In the genomic region with DNA sequence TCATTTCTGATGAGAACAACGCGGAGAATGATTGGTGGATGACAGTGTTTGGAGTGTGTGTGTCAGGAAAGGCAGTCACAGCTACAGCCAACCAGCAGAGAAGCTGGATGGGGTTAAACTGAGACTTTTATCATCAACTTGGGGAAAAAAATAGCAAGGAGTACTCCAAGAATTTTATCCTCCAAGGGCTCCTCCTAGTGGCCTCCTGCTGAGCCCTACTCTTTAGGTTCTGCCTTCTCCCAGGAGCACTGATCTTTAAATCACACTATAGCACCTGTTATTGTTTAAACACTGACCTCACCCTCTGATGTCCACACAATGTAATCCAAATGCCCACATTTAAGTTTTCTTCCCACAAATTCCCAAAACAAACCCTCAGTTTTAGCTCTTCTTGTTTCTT, we compare ENCODE assay signal across 23 mouse cellular contexts. TPM values are rescaled to one million over a fixed set of nuclear protein-coding genes. Genes with fewer than 3 reads are reported as not detected.
DNase-seq lines count a peak whose midpoint lies in the region; ATAC-seq and TF ChIP-seq lines count a peak whose summit lies in the region.
"Had no signal": no experiment of that assay in that cellular context is flagged by ENCODE, and none has a peak within 500 bp of the region (broad histone marks: within the 10 kb centered on the region; RNA-seq: fewer than 3 reads in every experiment).

No protein-coding gene starts in this region.

- H3K27ac ChIP-seq in left cerebral cortex, adult 2 months: no peak overlapping the region
- H3K27ac ChIP-seq: embryonic facial prominence, embryonic 15.5 days; heart, embryonic 13.5 days; hindbrain, embryonic 13.5 days; liver, embryonic 14.5 days had no signal

- no peak for DNase-seq in frontal cortex, postnatal 10 days (ENCODE audit: low spot score in 2 of 2)
- DNase-seq in left cerebral cortex, adult 2 months (ENCODE audit: extremely low spot score in 1 of 2, low spot score in 2 of 2): no peak
- no peak for DNase-seq in left cerebral cortex, adult 8-10 months (ENCODE audit: low spot score in 2 of 2)
- peak; percentile 5 for DNase-seq in 416B (ENCODE audit: low read depth)
- DNase-seq in brain, adult 2 months (ENCODE audit: low read depth, low spot score): peak; percentile 50
- DNase-seq in spleen, postnatal 36 days (ENCODE audit: low spot score in 2 of 2): no peak
- DNase-seq: cerebellum, adult 2 months; gastrocnemius, postnatal 10 days; heart, adult 18-20 months; lung, postnatal 10 days; midbrain, embryonic 14.5 days; spleen, adult 18-20 months; thymus, adult 18-20 months had no signal

- intact Hi-C loops in left cerebral cortex, adult 2 months (cut with DNase I): loop anchor here (5.0 to 10.0 kb wide), 3 partner anchors 548 to 651 kb away; partner anchors contain the start of genes Caly and Sprn

- 0 out of 2 replicates have a peak, but pooled peaks have one; percentile 64 for ATAC-seq in frontal cortex, adult (ENCODE audit: low TSS enrichment)

- H3K4me3 ChIP-seq in left cerebral cortex, adult 2 months: no peak overlapping the region
- H3K4me3 ChIP-seq: embryonic facial prominence, embryonic 15.5 days; heart, embryonic 13.5 days; hindbrain, embryonic 13.5 days; myocyte had no signal

- TF ChIP-seq CTCF in left cerebral cortex, adult 2 months (IDR thresholded peaks at IDR 0.05): peak; percentile 53

RNA-seq across cellular contexts. Expression of gene Cyp2e1, which starts 30.4 kb away (rescaled TPM):
- not detected for total RNA-seq in left cerebral cortex, adult 2 months (2021)
- total RNA-seq in left cerebral cortex, adult 8-10 months (2022): under 1 TPM in 1 of 4 experiments, not detected in 3; 0.36 TPM
- total RNA-seq: layer of hippocampus, adult 18-20 months; megakaryocyte progenitor cell, adult 5-6 weeks had no signal

RNA-seq across cellular contexts. Expression of gene Olfr541, which starts 36.1 kb away (rescaled TPM):
- not detected for total RNA-seq in left cerebral cortex, adult 2 months (2021)
- not detected for total RNA-seq in left cerebral cortex, adult 8-10 months (2022)
- total RNA-seq: adrenal gland, postnatal 4 days; gastrocnemius, postnatal 10 days; heart, adult 18-20 months; heart, postnatal 25 days; layer of hippocampus, adult 18-20 months; megakaryocyte progenitor cell, adult 5-6 weeks had no signal

RNA-seq across cellular contexts. Expression of gene Olfr45, which starts 51.4 kb away (rescaled TPM):
- total RNA-seq in left cerebral cortex, adult 2 months (2021): not detected
- not detected for total RNA-seq in left cerebral cortex, adult 8-10 months (2022)
- total RNA-seq: adrenal gland, postnatal 4 days; gastrocnemius, postnatal 10 days; heart, adult 18-20 months; heart, postnatal 25 days; megakaryocyte progenitor cell, adult 5-6 weeks had no signal

RNA-seq across cellular contexts. Expression of gene Syce1, which starts 54.5 kb away (rescaled TPM):
- total RNA-seq in left cerebral cortex, adult 2 months (2021): under 1 TPM; 0.32 to 0.47 TPM
- under 1 TPM in 3 of 4 experiments, not detected in 1; 0.40 to 0.91 (median 0.46) TPM for total RNA-seq in left cerebral cortex, adult 8-10 months (2022)
- total RNA-seq: gastrocnemius, postnatal 10 days; heart, adult 18-20 months; heart, postnatal 25 days; layer of hippocampus, adult 18-20 months had no signal

Comparison
In these comparisons a context has a peak if more than half of its experiments do, and no peak if none do; other contexts are left out.
1. DNase-seq: peak in 416B (single experiment) and brain, adult 2 months (single experiment); none in frontal cortex, postnatal 10 days (0 of 2), left cerebral cortex, adult 2 months (0 of 2), left cerebral cortex, adult 8-10 months (0 of 2) and spleen, postnatal 36 days (0 of 2).